Mouse (Mus musculus) skeletal muscle tissue, adult 2 months (tissue): ENCODE results near the gene Ctnna3.
A peak's percentile ranks its signal among the peaks of the same experiment; 100 is the strongest.
"Not testable (repeated sequence)": the region's sequence is repeated elsewhere in the genome, so short reads cannot be mapped to it uniquely, and the experiment has no call there.

ENCODE experiments used
- DNase-seq: peaks from one replicate; pipeline ENCODE4 v3.0.0-alpha.2; 2012; ENCODE audit warnings: low read depth, low spot score

The Ctnna3 gene

GRCm38 (mm10) chr10:63424475-63424814 lies 5.5 kb upstream of the Ctnna3 start:
- no peak for DNase-seq

- DNase-seq = no peak
Observed at GRCm38 (mm10) chr10:63427146-63427545, 2.8 kb upstream of the Ctnna3 start.

- no peak for DNase-seq
Observed at GRCm38 (mm10) chr10:63428243-63429022, 1.5 kb upstream of the Ctnna3 start.

- no peak for DNase-seq
Observed at GRCm38 (mm10) chr10:63429023-63429340, 916 bp upstream of the Ctnna3 start.

GRCm38 (mm10) chr10:63429380-63429779 lies 518 bp upstream of the Ctnna3 start:
- DNase-seq = peak; percentile 97

GRCm38 (mm10) chr10:63431221-63431736 lies 1.4 kb downstream of the Ctnna3 start:
- no peak for DNase-seq

- no peak for DNase-seq
Observed at GRCm38 (mm10) chr10:63432099-63432498, 2.2 kb downstream of the Ctnna3 start.

- DNase-seq = no peak
Observed at GRCm38 (mm10) chr10:63432887-63433286, 3.0 kb downstream of the Ctnna3 start.

- no peak for DNase-seq
Observed at GRCm38 (mm10) chr10:63438736-63439262, 8.9 kb downstream of the Ctnna3 start.

GRCm38 (mm10) chr10:63439694-63440228 lies 9.9 kb downstream of the Ctnna3 start:
- DNase-seq = no peak

GRCm38 (mm10) chr10:63444602-63445387 lies 14.9 kb downstream of the Ctnna3 start:
- not testable (repeated sequence) for DNase-seq

- DNase-seq = no peak
Observed at GRCm38 (mm10) chr10:63453926-63454325, 24.0 kb downstream of the Ctnna3 start.

- DNase-seq = no peak
Observed at GRCm38 (mm10) chr10:63455110-63455878, 25.4 kb downstream of the Ctnna3 start.

GRCm38 (mm10) chr10:63457292-63458128 lies 27.6 kb downstream of the Ctnna3 start:
- no peak for DNase-seq

- DNase-seq = no peak
Observed at GRCm38 (mm10) chr10:63460935-63461334, 31.0 kb downstream of the Ctnna3 start.

- DNase-seq = no peak
Observed at GRCm38 (mm10) chr10:63472473-63472872, 42.6 kb downstream of the Ctnna3 start.

GRCm38 (mm10) chr10:63476167-63476647 lies 46.3 kb downstream of the Ctnna3 start:
- DNase-seq = peak; percentile 26

GRCm38 (mm10) chr10:63478946-63479345 lies 49.0 kb downstream of the Ctnna3 start:
- DNase-seq = no peak

GRCm38 (mm10) chr10:63480066-63480465 lies 50.2 kb downstream of the Ctnna3 start:
- peak; percentile 61 for DNase-seq

GRCm38 (mm10) chr10:63488346-63488745 lies 58.4 kb downstream of the Ctnna3 start:
- no peak for DNase-seq
